In genomic region chr12:44475355-44475754, GRCm38 (mm10) we compare ENCODE assay signal across 15 mouse cellular contexts.
"Had no signal": no experiment of that assay in that cellular context is flagged by ENCODE, and none has a peak within 500 bp of the region (broad histone marks: within the 10 kb centered on the region; RNA-seq: fewer than 3 reads in every experiment).

No protein-coding gene starts in this region.

- H3K9ac ChIP-seq: limb, embryonic 13.5 days; liver, embryonic 15.5 days; lung, embryonic 15.5 days; neural tube, embryonic 13.5 days had no signal

- DNase-seq: kidney, adult 2 months; kidney, postnatal 14 days; layer of hippocampus, adult 9-11 months; layer of hippocampus, postnatal 36 days; left cerebral cortex, postnatal 4 days; lung, postnatal 36 days; midbrain, embryonic 14.5 days; retina, postnatal 1 day; right cerebral cortex, postnatal 14 days had no signal

- H3K4me2 ChIP-seq: limb, embryonic 13.5 days; liver, embryonic 11.5 days; liver, embryonic 15.5 days; lung, embryonic 15.5 days; neural tube, embryonic 13.5 days had no signal

- H3K36me3 ChIP-seq: limb, embryonic 13.5 days; liver, embryonic 15.5 days; lung, embryonic 15.5 days; neural tube, embryonic 13.5 days had no signal

- H3K27ac ChIP-seq: limb, embryonic 13.5 days; liver, embryonic 15.5 days; lung, embryonic 15.5 days; midbrain, embryonic 10.5 days; neural tube, embryonic 13.5 days had no signal

- H3K27me3 ChIP-seq: limb, embryonic 13.5 days; liver, embryonic 15.5 days; lung, embryonic 15.5 days; neural tube, embryonic 13.5 days had no signal

- H3K9me3 ChIP-seq: limb, embryonic 13.5 days; liver, embryonic 15.5 days; lung, embryonic 15.5 days; midbrain, embryonic 10.5 days had no signal

- H3K4me1 ChIP-seq: limb, embryonic 13.5 days; liver, embryonic 15.5 days; lung, embryonic 15.5 days; midbrain, embryonic 10.5 days had no signal

- H3K4me3 ChIP-seq: limb, embryonic 13.5 days; liver, embryonic 15.5 days; lung, embryonic 15.5 days; midbrain, embryonic 10.5 days; neural tube, embryonic 13.5 days had no signal
